Mouse (Mus musculus): ENCODE data around the gene Mier2. TPM values are rescaled to one million over a fixed set of nuclear protein-coding genes. Genes with fewer than 3 reads are reported as not detected.

The Mier2 gene
- polyA plus RNA-seq, 1 experiment from 2014 or later, result 45.9 TPM

DNA sequence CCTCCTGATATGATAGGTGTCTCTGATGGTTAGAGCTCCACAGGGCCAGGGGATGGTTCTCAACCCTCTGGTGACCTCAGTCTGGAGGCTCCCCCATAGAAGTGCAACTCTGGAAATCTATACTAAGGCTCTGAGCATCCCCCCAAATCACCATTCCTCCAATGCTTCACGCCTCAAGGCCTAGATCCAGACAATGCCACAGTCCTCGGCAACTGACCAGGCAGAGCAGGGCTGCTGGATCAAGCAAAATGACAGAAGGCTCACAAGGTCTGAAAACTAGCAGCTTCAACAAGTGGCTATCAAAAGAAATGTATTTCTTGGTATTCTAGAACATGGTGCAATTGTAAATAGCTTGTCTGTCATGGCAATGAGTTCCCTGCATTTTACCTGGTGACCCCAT lies 17.2 kb downstream of the Mier2 start:
- ATAC-seq (ENCODE audit: borderline replicate concordance, extremely low read depth, low FRiP score, low TSS enrichment), result no peak
- peaks cover 38% of the 10 kb centered on the region for H3K36me3 ChIP-seq

DNA sequence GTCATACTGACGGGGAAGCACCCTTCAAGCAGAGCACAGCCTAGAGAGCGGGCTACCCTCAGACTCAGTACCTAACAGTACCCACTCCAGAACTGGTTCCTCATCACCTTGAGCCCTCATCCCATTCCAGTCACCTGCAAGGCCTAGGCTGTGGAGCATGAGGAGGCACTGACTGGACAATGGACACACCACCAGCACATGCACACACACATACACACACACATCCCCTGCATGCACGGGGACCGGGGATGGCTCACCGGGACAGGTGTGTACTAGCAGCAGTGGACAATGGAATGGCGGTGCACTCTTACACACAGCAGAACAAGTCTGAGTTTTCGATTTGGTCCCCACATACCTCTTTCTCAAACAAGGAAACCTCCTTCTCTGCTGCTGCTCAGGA lies 17.7 kb downstream of the Mier2 start:
- WGBS, result 87% methylated on average over 7 of the region's 7 CpGs
- H3K27me3 ChIP-seq, result no peaks in the 10 kb centered on the region
- no peaks in the 10 kb centered on the region for H3K9me3 ChIP-seq
- no peak for ATAC-seq (ENCODE audit: borderline replicate concordance, extremely low read depth, low FRiP score, low TSS enrichment)
- no peak overlapping the region for H3K4me2 ChIP-seq
- no peak overlapping the region for H3K27ac ChIP-seq
- H3K4me1 ChIP-seq, result no peaks in the 10 kb centered on the region
- H3K9ac ChIP-seq, result no peak overlapping the region
- H3K4me3 ChIP-seq, result no peak overlapping the region
- H3K36me3 ChIP-seq, result peaks cover 32% of the 10 kb centered on the region

More for the DNA sequence above, 17.2 kb downstream of the Mier2 start:
- WGBS, result 73% methylated on average over 2 of the region's 2 CpGs
- Histone ChIP-seq H3K4me3 (no peak overlapping the region), H3K27me3 (no peaks in the 10 kb centered on the region), H3K4me1 (no peaks in the 10 kb centered on the region), H3K9me3 (no peaks in the 10 kb centered on the region), H3K4me2 (no peak overlapping the region), H3K27ac (no peak overlapping the region), H3K9ac (no peak overlapping the region)

DNA sequence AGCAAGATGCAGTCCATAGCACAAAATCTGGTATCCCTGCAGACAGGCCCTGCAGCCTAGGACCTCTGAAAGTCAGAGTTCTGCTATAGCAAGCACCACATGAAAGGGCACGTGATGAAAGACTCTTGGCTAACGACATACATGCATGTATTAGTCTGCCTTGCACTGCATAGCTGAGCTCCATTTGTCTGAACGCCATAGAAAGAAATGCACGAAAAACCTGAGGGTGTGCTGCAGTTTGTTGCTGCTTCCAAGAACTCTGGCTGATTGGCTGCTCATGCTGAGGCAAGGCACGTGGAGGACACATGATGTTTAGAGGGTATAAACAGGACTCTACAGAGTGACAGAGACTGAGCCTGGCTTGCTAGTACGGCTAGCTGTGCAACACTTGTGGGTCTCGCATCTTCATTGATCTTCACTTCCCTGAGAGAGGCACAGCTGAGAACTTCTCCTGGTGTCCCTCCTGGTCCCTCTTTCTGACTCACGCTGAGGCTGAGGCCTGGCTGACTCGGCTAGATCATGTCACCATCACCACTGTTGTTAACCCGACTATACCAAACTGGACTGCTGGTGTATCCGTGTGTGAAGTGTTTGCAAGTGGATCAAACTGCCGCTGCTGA lies 18.4 kb downstream of the Mier2 start:
- Histone ChIP-seq H3K9me3 (no peaks in the 10 kb centered on the region), H3K27ac (no peak overlapping the region), H3K4me1 (no peaks in the 10 kb centered on the region), H3K36me3 (peaks cover 25% of the 10 kb centered on the region), H3K27me3 (no peaks in the 10 kb centered on the region), H3K4me2 (no peak overlapping the region), H3K9ac (no peak overlapping the region), H3K4me3 (no peak overlapping the region)
- WGBS, result 61% methylated on average over 12 of the region's 12 CpGs
- ATAC-seq (ENCODE audit: borderline replicate concordance, extremely low read depth, low FRiP score, low TSS enrichment), result no peak

- H3K27me3 ChIP-seq, result no peaks in the 10 kb centered on the region
- no peak overlapping the region for H3K4me3 ChIP-seq
- no peak overlapping the region for H3K9ac ChIP-seq
- H3K4me2 ChIP-seq, result no peak overlapping the region
- WGBS, result 75% methylated on average over 1 of the region's 1 CpGs
- ATAC-seq (ENCODE audit: borderline replicate concordance, extremely low read depth, low FRiP score, low TSS enrichment), result no peak
- H3K4me1 ChIP-seq, result no peaks in the 10 kb centered on the region
- H3K27ac ChIP-seq, result no peak overlapping the region
- no peaks in the 10 kb centered on the region for H3K9me3 ChIP-seq
- peaks cover 15% of the 10 kb centered on the region for H3K36me3 ChIP-seq
Observed at GRCm38 (mm10) chr10:79535431-79535830, 19.6 kb downstream of the Mier2 start.

- WGBS, result 86% methylated on average over 2 of the region's 2 CpGs
- no peaks in the 10 kb centered on the region for H3K9me3 ChIP-seq
- no peaks in the 10 kb centered on the region for H3K27me3 ChIP-seq
- H3K4me2 ChIP-seq, result no peak overlapping the region; the same call in 1 of the 2 replicates
- no peak for ATAC-seq (ENCODE audit: borderline replicate concordance, extremely low read depth, low FRiP score, low TSS enrichment)
- no peak overlapping the region for H3K27ac ChIP-seq
- 0 out of 2 replicates have a peak, but pooled peaks cover 5% of the 10 kb centered on the region for H3K36me3 ChIP-seq
- H3K4me3 ChIP-seq, result no peak overlapping the region
- H3K4me1 ChIP-seq, result no peaks in the 10 kb centered on the region
- H3K9ac ChIP-seq, result no peak overlapping the region
Observed at GRCm38 (mm10) chr10:79534426-79534825, 20.6 kb downstream of the Mier2 start.

DNA sequence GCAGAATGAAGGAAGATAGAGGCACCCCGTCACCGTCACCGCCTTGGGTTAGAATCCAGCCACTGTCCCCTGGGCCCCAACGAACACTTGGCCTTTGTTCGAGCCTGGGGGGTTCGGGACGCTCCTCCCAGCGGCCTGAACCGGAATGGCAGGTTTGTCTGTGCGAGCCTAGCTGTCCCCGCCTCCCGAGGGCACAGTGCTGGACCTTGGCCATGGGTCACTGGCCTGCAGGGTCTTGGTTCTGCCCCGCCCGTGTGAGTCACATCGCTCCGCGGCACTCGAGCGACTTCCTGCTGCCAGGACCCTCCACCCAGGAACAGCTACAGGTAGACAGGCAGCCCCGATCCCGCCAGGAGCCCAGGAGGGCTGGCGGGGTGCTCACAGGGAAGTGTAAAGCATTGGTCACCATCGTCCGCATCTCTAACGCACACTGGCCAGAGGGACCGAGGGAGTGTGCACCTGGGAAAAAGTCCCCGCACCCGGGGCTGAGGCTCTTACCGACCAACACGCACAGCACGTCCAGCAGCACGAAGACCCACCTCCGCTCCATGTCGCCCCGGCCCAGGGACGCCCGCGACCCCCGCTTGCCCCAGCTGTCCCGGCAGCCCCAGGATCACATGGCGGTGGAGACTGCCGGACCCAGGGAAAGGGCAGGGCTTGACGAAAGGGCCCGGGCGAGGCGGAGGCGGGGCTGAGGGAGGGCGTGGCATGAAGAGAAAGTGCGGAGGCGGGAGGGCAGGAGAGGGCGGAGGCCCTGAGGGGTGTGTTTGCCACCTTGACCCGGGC lies 21.7 kb downstream of the Mier2 start, which contains the start of gene Plpp2:
Gene Plpp2, minus strand, starts transcription at position 671 of the 786 bp plus-strand sequence.
- WGBS, result under 1% methylated on average over 52 of the region's 52 CpGs

DNA sequence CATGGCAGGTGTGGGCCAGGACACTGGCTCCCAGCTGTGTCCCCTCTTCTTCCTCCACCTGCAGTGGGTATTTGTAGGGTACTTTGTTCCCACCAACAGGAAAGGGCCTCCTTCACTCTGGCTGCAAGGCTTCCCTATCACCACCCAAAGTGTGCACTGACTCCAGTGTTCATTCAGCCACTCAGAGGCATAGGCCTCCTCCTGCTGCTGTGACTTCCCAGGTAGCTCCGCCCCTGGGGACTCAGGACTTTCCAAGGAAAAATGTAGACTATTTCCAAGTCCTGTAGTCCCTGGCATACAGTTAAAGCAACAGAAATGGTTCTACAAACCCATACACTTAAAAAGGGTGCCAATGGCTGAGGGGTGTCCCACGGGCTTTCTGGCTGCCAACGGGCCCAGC lies 22.3 kb downstream of the Mier2 start:
- Histone ChIP-seq H3K27ac (peak overlapping the region; percentile 81), H3K9ac (peak overlapping the region; percentile 49), H3K27me3 (no peaks in the 10 kb centered on the region), H3K4me1 (no peaks in the 10 kb centered on the region), H3K4me3 (peak overlapping the region; percentile 66), H3K4me2 (peak overlapping the region; percentile 95), H3K36me3 (0 out of 2 replicates have a peak, but pooled peaks cover under 1% of the 10 kb centered on the region), H3K9me3 (no peaks in the 10 kb centered on the region)
- 37% methylated on average over 3 of the region's 3 CpGs for WGBS
- 0 out of 2 replicates have a peak, but pooled peaks have one; percentile 8 for ATAC-seq (ENCODE audit: borderline replicate concordance, extremely low read depth, low FRiP score, low TSS enrichment)

More for the DNA sequence above, 21.7 kb downstream of the Mier2 start, which contains the start of gene Plpp2:
- peak within 1 kb of the TSS; percentile 66 for H3K4me3 ChIP-seq
- H3K36me3 ChIP-seq, result no peaks in the 10 kb centered on the region
- H3K9ac ChIP-seq, result peak within 1 kb of the TSS; percentile 49
- H3K4me2 ChIP-seq, result peak within 1 kb of the TSS; percentile 95
- H3K27me3 ChIP-seq, result no peaks in the 10 kb centered on the region
- peak; percentile 73 for ATAC-seq (ENCODE audit: borderline replicate concordance, extremely low read depth, low FRiP score, low TSS enrichment)
- peak within 1 kb of the TSS; percentile 81 for H3K27ac ChIP-seq
- H3K4me1 ChIP-seq, result no peaks in the 10 kb centered on the region
- no peaks in the 10 kb centered on the region for H3K9me3 ChIP-seq

- no peak overlapping the region for H3K27ac ChIP-seq
- H3K4me3 ChIP-seq, result no peak overlapping the region
- H3K9me3 ChIP-seq, result no peaks in the 10 kb centered on the region
- H3K4me1 ChIP-seq, result no peaks in the 10 kb centered on the region
- H3K27me3 ChIP-seq, result no peaks in the 10 kb centered on the region
- 83% methylated on average over 3 of the region's 3 CpGs for WGBS
- no peak for ATAC-seq (ENCODE audit: borderline replicate concordance, extremely low read depth, low FRiP score, low TSS enrichment)
- H3K36me3 ChIP-seq, result 0 out of 2 replicates have a peak, but pooled peaks cover 10% of the 10 kb centered on the region
- no peak overlapping the region for H3K4me2 ChIP-seq
- H3K9ac ChIP-seq, result no peak overlapping the region
Observed at GRCm38 (mm10) chr10:79531593-79531992, 23.4 kb downstream of the Mier2 start.

DNA sequence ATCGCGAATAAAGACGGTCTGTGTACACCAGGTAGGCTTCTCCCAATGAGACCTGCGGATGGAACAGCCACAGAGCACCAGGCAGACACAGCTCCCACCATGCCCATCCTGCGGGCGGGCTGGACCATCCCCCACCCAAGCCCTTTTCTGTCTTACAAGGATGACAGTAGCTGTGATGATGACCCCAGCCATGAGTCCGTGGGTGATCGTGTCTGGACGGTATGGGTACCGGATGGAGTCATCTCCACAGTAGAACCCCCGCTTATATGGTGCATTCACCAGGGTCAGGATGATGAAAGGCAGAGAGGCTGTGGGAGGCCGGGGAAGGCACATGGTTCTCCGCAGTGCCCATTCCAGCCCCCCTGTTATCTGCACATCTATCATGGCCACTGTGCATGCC lies 24.3 kb downstream of the Mier2 start:
- no peaks in the 10 kb centered on the region for H3K4me1 ChIP-seq
- no peak overlapping the region for H3K9ac ChIP-seq
- H3K36me3 ChIP-seq, result 0 out of 2 replicates have a peak, but pooled peaks cover 17% of the 10 kb centered on the region

DNA sequence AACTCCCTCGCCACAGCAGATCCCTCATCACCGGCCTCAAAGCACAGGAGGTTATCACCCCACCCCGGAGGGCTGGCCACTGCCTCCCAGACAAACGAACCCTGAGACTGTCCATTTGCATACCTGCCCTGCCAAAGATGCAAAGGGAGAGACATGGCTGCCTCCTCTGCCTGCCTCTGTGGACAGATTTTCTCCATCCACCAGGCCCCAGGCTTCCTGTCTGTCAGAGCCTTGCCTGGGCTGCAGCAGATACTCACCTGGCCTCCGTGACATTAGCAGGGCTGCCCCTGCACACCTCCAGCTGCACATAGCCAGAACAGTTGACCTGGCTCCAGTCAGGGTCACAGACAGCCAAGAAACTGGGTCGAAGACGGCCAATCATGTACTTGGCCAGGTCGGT lies 24.8 kb downstream of the Mier2 start:
- Histone ChIP-seq H3K4me3 (no peak overlapping the region), H3K36me3 (0 out of 2 replicates have a peak, but pooled peaks cover 17% of the 10 kb centered on the region), H3K9me3 (no peaks in the 10 kb centered on the region), H3K27me3 (no peaks in the 10 kb centered on the region), H3K4me1 (no peaks in the 10 kb centered on the region), H3K4me2 (no peak overlapping the region), H3K27ac (no peak overlapping the region), H3K9ac (no peak overlapping the region)
- WGBS, result 69% methylated on average over 8 of the region's 8 CpGs
- no peak for ATAC-seq (ENCODE audit: borderline replicate concordance, extremely low read depth, low FRiP score, low TSS enrichment)

More for the DNA sequence above, 24.3 kb downstream of the Mier2 start:
- Histone ChIP-seq H3K4me2 (no peak overlapping the region), H3K27ac (no peak overlapping the region), H3K9me3 (no peaks in the 10 kb centered on the region), H3K27me3 (no peaks in the 10 kb centered on the region), H3K4me3 (no peak overlapping the region)
- no peak for ATAC-seq (ENCODE audit: borderline replicate concordance, extremely low read depth, low FRiP score, low TSS enrichment)
- 91% methylated on average over 13 of the region's 13 CpGs for WGBS

- Histone ChIP-seq H3K9me3 (no peaks in the 10 kb centered on the region), H3K4me3 (no peak overlapping the region), H3K36me3 (0 out of 2 replicates have a peak, but pooled peaks cover 17% of the 10 kb centered on the region), H3K27ac (no peak overlapping the region), H3K4me2 (no peak overlapping the region), H3K9ac (no peak overlapping the region), H3K27me3 (no peaks in the 10 kb centered on the region), H3K4me1 (no peaks in the 10 kb centered on the region)
- ATAC-seq (ENCODE audit: borderline replicate concordance, extremely low read depth, low FRiP score, low TSS enrichment), result no peak
- WGBS, result 77% methylated on average over 3 of the region's 3 CpGs
Observed at GRCm38 (mm10) chr10:79528081-79528480, 26.9 kb downstream of the Mier2 start.

DNA sequence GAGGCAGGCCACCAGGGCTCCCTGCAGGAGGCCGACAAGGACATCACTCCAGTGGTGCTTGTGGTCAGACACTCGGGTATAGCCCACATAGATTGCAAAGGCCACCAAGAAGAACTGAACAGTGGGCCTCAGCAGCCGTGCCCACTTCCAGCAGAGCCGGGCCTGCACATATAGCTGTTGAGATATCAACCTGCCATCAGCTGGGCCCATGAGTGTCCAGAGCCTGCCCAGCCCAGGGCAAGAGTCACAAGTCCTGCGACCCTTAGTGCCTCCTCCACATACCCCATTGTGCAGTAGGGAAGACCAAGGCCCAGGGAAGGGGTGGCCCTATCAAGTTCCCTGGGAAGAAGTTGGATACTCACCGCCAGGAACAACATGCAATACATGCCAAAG lies 27.6 kb downstream of the Mier2 start:
- H3K4me2 ChIP-seq, result no peak overlapping the region
- 0 out of 2 replicates have a peak, but pooled peaks have one; percentile 7 for ATAC-seq (ENCODE audit: borderline replicate concordance, extremely low read depth, low FRiP score, low TSS enrichment)
- H3K4me1 ChIP-seq, result no peaks in the 10 kb centered on the region
- H3K36me3 ChIP-seq, result 0 out of 2 replicates have a peak, but pooled peaks cover 17% of the 10 kb centered on the region
- H3K9ac ChIP-seq, result no peak overlapping the region
- no peak overlapping the region for H3K4me3 ChIP-seq
- WGBS, result 82% methylated on average over 6 of the region's 6 CpGs
- H3K27ac ChIP-seq, result no peak overlapping the region
- H3K9me3 ChIP-seq, result no peaks in the 10 kb centered on the region
- no peaks in the 10 kb centered on the region for H3K27me3 ChIP-seq

Data from lung, embryonic 15.5 days (tissue).